Mouse (Mus musculus): ENCODE data around the gene Olfr62.

- TF ChIP-seq CTCF (IDR thresholded peaks at IDR 0.05; ENCODE audit: insufficient read depth, low read length), result no peak
- TF ChIP-seq POLR2A (IDR thresholded peaks at IDR 0.05; ENCODE audit: borderline replicate concordance, extremely low read depth, low read depth, low read length), result no peak
These were observed 44.5 kb downstream of the Olfr62 start, which contains the start of gene Olfr1341 for GRCm38 (mm10) chr4:118703223-118703622.
